Mouse (Mus musculus): ENCODE measurements around the gene Atf6. TPM values are rescaled to one million over a fixed set of nuclear protein-coding genes. Genes with fewer than 3 reads are reported as not detected.
A peak's percentile ranks its signal among the peaks of the same experiment; 100 is the strongest.

Gene Atf6
- total RNA-seq, 1 experiment from 2014 or later: 25.2 TPM

- no peak for ATAC-seq (replicated peaks in 1 of 2; ENCODE audit: insufficient read depth in 1 of 2, low FRiP score in 2 of 2, low TSS enrichment in 1 of 2, low read depth in 1 of 2, poor library complexity in 2 of 2, severe bottlenecking in 2 of 2)
Measured at GRCm38 (mm10) chr1:170858872-170859271, 8.7 kb downstream of the Atf6 start.

GRCm38 (mm10) chr1:170857369-170857768 lies 10.2 kb downstream of the Atf6 start:
- no peak for ATAC-seq (replicated peaks in 1 of 2; ENCODE audit: insufficient read depth in 1 of 2, low FRiP score in 2 of 2, low TSS enrichment in 1 of 2, low read depth in 1 of 2, poor library complexity in 2 of 2, severe bottlenecking in 2 of 2)

GRCm38 (mm10) chr1:170855056-170855760 lies 12.4 kb downstream of the Atf6 start:
- ATAC-seq (replicated peaks in 1 of 2; ENCODE audit: insufficient read depth in 1 of 2, low FRiP score in 2 of 2, low TSS enrichment in 1 of 2, low read depth in 1 of 2, poor library complexity in 2 of 2, severe bottlenecking in 2 of 2): no peak

GRCm38 (mm10) chr1:170853604-170854003 lies 14.0 kb downstream of the Atf6 start:
- ATAC-seq (replicated peaks in 1 of 2; ENCODE audit: insufficient read depth in 1 of 2, low FRiP score in 2 of 2, low TSS enrichment in 1 of 2, low read depth in 1 of 2, poor library complexity in 2 of 2, severe bottlenecking in 2 of 2): peak; percentile 86 to 89

GRCm38 (mm10) chr1:170850637-170851624 lies 16.6 kb downstream of the Atf6 start:
- ATAC-seq (replicated peaks in 1 of 2; ENCODE audit: insufficient read depth in 1 of 2, low FRiP score in 2 of 2, low TSS enrichment in 1 of 2, low read depth in 1 of 2, poor library complexity in 2 of 2, severe bottlenecking in 2 of 2): no peak

GRCm38 (mm10) chr1:170850007-170850406 lies 17.6 kb downstream of the Atf6 start:
- no peak for ATAC-seq (replicated peaks in 1 of 2; ENCODE audit: insufficient read depth in 1 of 2, low FRiP score in 2 of 2, low TSS enrichment in 1 of 2, low read depth in 1 of 2, poor library complexity in 2 of 2, severe bottlenecking in 2 of 2)

GRCm38 (mm10) chr1:170845448-170846307 lies 21.9 kb downstream of the Atf6 start:
- peak; percentile 81 to 84 for ATAC-seq (replicated peaks in 1 of 2; ENCODE audit: insufficient read depth in 1 of 2, low FRiP score in 2 of 2, low TSS enrichment in 1 of 2, low read depth in 1 of 2, poor library complexity in 2 of 2, severe bottlenecking in 2 of 2)

- peak in 1 of 2 experiments; percentile 61; a peak in 1 of 4 replicates for ATAC-seq (replicated peaks in 1 of 2; ENCODE audit: insufficient read depth in 1 of 2, low FRiP score in 2 of 2, low TSS enrichment in 1 of 2, low read depth in 1 of 2, poor library complexity in 2 of 2, severe bottlenecking in 2 of 2)
Measured at GRCm38 (mm10) chr1:170844380-170844779, 23.2 kb downstream of the Atf6 start.

- no peak; a peak in 1 of 4 replicates for ATAC-seq (replicated peaks in 1 of 2; ENCODE audit: insufficient read depth in 1 of 2, low FRiP score in 2 of 2, low TSS enrichment in 1 of 2, low read depth in 1 of 2, poor library complexity in 2 of 2, severe bottlenecking in 2 of 2)
Measured at GRCm38 (mm10) chr1:170839685-170840084, 27.9 kb downstream of the Atf6 start.

GRCm38 (mm10) chr1:170834756-170835155 lies 32.8 kb downstream of the Atf6 start:
- no peak for ATAC-seq (replicated peaks in 1 of 2; ENCODE audit: insufficient read depth in 1 of 2, low FRiP score in 2 of 2, low TSS enrichment in 1 of 2, low read depth in 1 of 2, poor library complexity in 2 of 2, severe bottlenecking in 2 of 2)

GRCm38 (mm10) chr1:170829781-170830180 lies 37.8 kb downstream of the Atf6 start:
- no peak for ATAC-seq (replicated peaks in 1 of 2; ENCODE audit: insufficient read depth in 1 of 2, low FRiP score in 2 of 2, low TSS enrichment in 1 of 2, low read depth in 1 of 2, poor library complexity in 2 of 2, severe bottlenecking in 2 of 2)

- ATAC-seq (replicated peaks in 1 of 2; ENCODE audit: insufficient read depth in 1 of 2, low FRiP score in 2 of 2, low TSS enrichment in 1 of 2, low read depth in 1 of 2, poor library complexity in 2 of 2, severe bottlenecking in 2 of 2): no peak
Measured at GRCm38 (mm10) chr1:170829344-170829743, 38.2 kb downstream of the Atf6 start.

- no peak for ATAC-seq (replicated peaks in 1 of 2; ENCODE audit: insufficient read depth in 1 of 2, low FRiP score in 2 of 2, low TSS enrichment in 1 of 2, low read depth in 1 of 2, poor library complexity in 2 of 2, severe bottlenecking in 2 of 2)
Measured at GRCm38 (mm10) chr1:170820103-170820814, 47.3 kb downstream of the Atf6 start.

GRCm38 (mm10) chr1:170815287-170816004 lies 52.1 kb downstream of the Atf6 start:
- no peak for ATAC-seq (replicated peaks in 1 of 2; ENCODE audit: insufficient read depth in 1 of 2, low FRiP score in 2 of 2, low TSS enrichment in 1 of 2, low read depth in 1 of 2, poor library complexity in 2 of 2, severe bottlenecking in 2 of 2)

GRCm38 (mm10) chr1:170812822-170813221 lies 54.7 kb downstream of the Atf6 start:
- ATAC-seq (replicated peaks in 1 of 2; ENCODE audit: insufficient read depth in 1 of 2, low FRiP score in 2 of 2, low TSS enrichment in 1 of 2, low read depth in 1 of 2, poor library complexity in 2 of 2, severe bottlenecking in 2 of 2): no peak

- ATAC-seq (replicated peaks in 1 of 2; ENCODE audit: insufficient read depth in 1 of 2, low FRiP score in 2 of 2, low TSS enrichment in 1 of 2, low read depth in 1 of 2, poor library complexity in 2 of 2, severe bottlenecking in 2 of 2): no peak
Measured at GRCm38 (mm10) chr1:170807600-170808270, 59.8 kb downstream of the Atf6 start.

Measured in hematopoietic stem cell, adult 5-6 weeks (primary cell).